Mouse (Mus musculus) myocyte (in vitro differentiated cells): ENCODE measurements around the gene Mkrn2os.
A peak's percentile ranks its signal among the peaks of the same experiment; 100 is the strongest.

Source experiments
- CEBPB ChIP-seq: IDR thresholded peaks from 2 replicates; pipeline ENCODE4 v1.6.1; 2011; ENCODE audit warnings: mild to moderate bottlenecking, moderate library complexity; ENCODE audit not compliant: poor library complexity, insufficient read depth, severe bottlenecking
- E2F4 ChIP-seq: IDR thresholded peaks from one replicate; pipeline ENCODE4 v1.6.1; 2011; ENCODE audit warnings: mild to moderate bottlenecking, control low read depth, moderate library complexity; ENCODE audit not compliant: insufficient read depth
- MAX ChIP-seq: IDR thresholded peaks from one replicate; pipeline ENCODE4 v1.6.1; 2011; ENCODE audit warnings: low read depth, mild to moderate bottlenecking, control low read depth
- MYOG ChIP-seq, 3 experiments: IDR thresholded peaks; one replicate each; pipeline ENCODE4 v1.6.1; 2011; ENCODE audit warnings: control low read depth in 2 of 3, low read depth in 2 of 3, mild to moderate bottlenecking in 2 of 3; ENCODE audit not compliant: insufficient read length in 2 of 3, control insufficient read depth in 1 of 3, insufficient read depth in 1 of 3
- POLR2A ChIP-seq: IDR thresholded peaks from one replicate; pipeline ENCODE4 v1.6.1; 2011; ENCODE audit warnings: low read depth, mild to moderate bottlenecking, control low read depth, moderate library complexity; ENCODE audit not compliant: insufficient read length
- POLR2AphosphoS2 ChIP-seq: IDR thresholded peaks from one replicate; pipeline ENCODE4 v1.6.1; 2011; ENCODE audit warnings: low read depth, control low read depth; ENCODE audit not compliant: insufficient read length
- TCF12 ChIP-seq: IDR thresholded peaks from one replicate; pipeline ENCODE4 v1.6.1; 2011; ENCODE audit warnings: mild to moderate bottlenecking, control low read depth; ENCODE audit not compliant: poor library complexity, insufficient read depth, severe bottlenecking

DNA sequence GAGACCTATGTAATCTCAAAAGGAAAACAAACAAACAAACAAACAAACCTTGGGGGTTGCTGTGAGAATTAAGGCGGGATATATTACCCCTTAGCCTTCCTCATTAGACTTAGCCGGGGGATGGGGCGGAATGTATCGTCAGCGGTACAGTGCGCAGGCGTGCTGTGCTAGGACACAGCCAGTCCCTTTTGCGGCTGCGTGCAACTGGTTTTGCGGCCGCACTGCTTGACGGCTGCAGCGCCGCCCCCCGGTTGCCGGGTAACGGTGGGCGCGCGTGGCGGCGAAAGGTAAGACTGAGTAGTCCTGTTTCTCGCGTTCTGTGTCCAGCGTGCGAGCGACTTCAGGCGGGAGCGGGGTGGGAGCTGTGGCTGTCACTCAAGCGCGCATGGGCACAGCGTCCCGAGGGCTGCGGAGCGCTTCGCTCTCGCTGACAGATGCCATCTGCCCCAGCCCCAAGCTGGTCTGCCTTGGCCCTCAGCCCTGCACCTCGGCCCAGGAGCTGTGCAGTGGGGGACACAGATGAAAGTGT, 47.9 kb downstream of the Mkrn2os start, which contains the start of gene Tsen2:
- peak; percentile 86 for TF ChIP-seq POLR2A
- TF ChIP-seq MAX: no peak
- no peak for TF ChIP-seq E2F4
- TF ChIP-seq MYOG (IDR thresholded peaks at IDR 0.05; ENCODE audit: control insufficient read depth in 1 of 3, insufficient read depth in 1 of 3, insufficient read length in 2 of 3, low read depth in 2 of 3): peak in 1 of 3 experiments; percentile 3
- no peak for TF ChIP-seq CEBPB
- TF ChIP-seq POLR2AphosphoS2: peak; percentile 86
- no peak for TF ChIP-seq TCF12
